Mouse (Mus musculus) cortical plate, adult 2 months (tissue): ENCODE data around the gene Urm1.

Source experiments
- CTCF ChIP-seq: fragments of 200-500 bp; IDR thresholded peaks from 2 replicates; pipeline ENCODE4 v1.5.1; 2011; ENCODE audit warnings: mild to moderate bottlenecking, control low read depth, low read length; ENCODE audit not compliant: insufficient read depth; ENCODE audit errors: extremely low read depth
- POLR2A ChIP-seq: fragments of 200-500 bp; IDR thresholded peaks from 2 replicates; pipeline ENCODE4 v1.6.1; 2011; ENCODE audit warnings: mild to moderate bottlenecking, low read length, control low read depth; ENCODE audit not compliant: insufficient read depth; ENCODE audit errors: extremely low read depth

GRCm38 (mm10) chr2:29773323-29773722 lies 46.6 kb upstream of the Urm1 start:
- TF ChIP-seq POLR2A (no peak), CTCF (no peak)
